Mouse (Mus musculus) limb, embryonic 12.5 days (tissue): Measurements from ENCODE around the gene Zbtb37. TPM values are rescaled to one million over a fixed set of nuclear protein-coding genes. Genes with fewer than 3 reads are reported as not detected.

ENCODE experiments used
- ATAC-seq: fragments of 200-750 bp; cut with Nextera tagmentation; 2 replicates; pipeline ENCODE4 v1.8.0; 2017; ENCODE audit warnings: low read depth, moderate TSS enrichment; ENCODE audit not compliant: insufficient number of reproducible peaks, insufficient read depth, low FRiP score, low TSS enrichment
- H3K27ac ChIP-seq: fragments of 300-500 bp; sonication (generic); 2 replicates; pipeline ENCODE4 v1.5.1; 2016; ENCODE audit warnings: mild to moderate bottlenecking, moderate library complexity
- H3K27me3 ChIP-seq: fragments of 300-500 bp; sonication (generic); 2 replicates; pipeline ENCODE4 v1.6.1; 2016; ENCODE audit warnings: mild to moderate bottlenecking, moderate library complexity
- H3K36me3 ChIP-seq: fragments of 300-500 bp; sonication (generic); 2 replicates; pipeline ENCODE4 v1.6.1; 2016; ENCODE audit warnings: mild to moderate bottlenecking, moderate library complexity
- H3K4me1 ChIP-seq: fragments of 300-500 bp; sonication (generic); replicated peaks from 2 replicates; pipeline ENCODE4 v1.6.1; 2016
- H3K4me2 ChIP-seq: fragments of 300-500 bp; sonication (generic); 2 replicates; pipeline ENCODE4 v1.6.1; 2016; ENCODE audit warnings: mild to moderate bottlenecking, moderate library complexity
- H3K4me3 ChIP-seq: fragments of 300-500 bp; sonication (generic); replicated peaks from 2 replicates; pipeline ENCODE4 v1.5.1; 2016; ENCODE audit warnings: mild to moderate bottlenecking
- H3K9ac ChIP-seq: fragments of 300-500 bp; sonication (generic); replicated peaks from 2 replicates; pipeline ENCODE4 v1.6.1; 2016; ENCODE audit warnings: mild to moderate bottlenecking, moderate library complexity
- H3K9me3 ChIP-seq: fragments of 300-500 bp; sonication (generic); 2 replicates; pipeline ENCODE4 v1.6.1; 2016; ENCODE audit warnings: mild to moderate bottlenecking, moderate library complexity
- WGBS: fragments of 180-500 bp; shearing (Covaris S2); methylation state at CpG from one replicate; pipeline ENCODE4 v1.1.7; 2016; 5-methylcytosine and 5-hydroxymethylcytosine counted together
- polyA plus RNA-seq: library from polyadenylated mRNA; unstranded; fragments of >200 nt; fragmentation: Nextera tagmentation; extraction: Ambion mirVana; gene quantifications from 2 replicates; pipeline ENCODE4 v1.2.1, GENCODE M21; 2016

Gene Zbtb37
- polyA plus RNA-seq, 1 experiment from 2014 or later: 11.1 TPM

DNA sequence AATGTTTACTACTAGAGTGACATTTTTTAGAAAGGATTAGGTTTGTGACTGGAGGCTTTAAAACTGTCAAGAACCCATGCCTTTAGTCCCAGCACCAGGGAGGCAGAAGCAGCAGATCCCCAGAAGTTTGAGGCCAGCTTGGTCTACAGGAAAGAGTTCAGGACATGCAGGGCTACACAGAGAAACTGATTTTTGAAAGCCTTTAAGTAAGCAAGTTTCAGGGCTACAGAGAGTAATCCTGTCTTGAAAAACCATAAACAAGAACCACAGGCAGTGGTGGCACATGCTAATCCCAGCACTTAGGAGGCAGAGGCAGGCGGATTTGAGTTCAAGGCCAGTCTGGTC is 5.7 kb upstream of the Zbtb37 start:
- Histone ChIP-seq H3K4me3 (no peak overlapping the region), H3K4me1 (peaks cover 9% of the 10 kb centered on the region), H3K4me2 (no peak overlapping the region), H3K9ac (no peak overlapping the region), H3K27me3 (no peaks in the 10 kb centered on the region), H3K9me3 (no peaks in the 10 kb centered on the region), H3K36me3 (peaks cover 70% of the 10 kb centered on the region), H3K27ac (peak overlapping the region; percentile 67)
- no peak for ATAC-seq
- 52% methylated on average over 1 of the region's 1 CpGs for WGBS

DNA sequence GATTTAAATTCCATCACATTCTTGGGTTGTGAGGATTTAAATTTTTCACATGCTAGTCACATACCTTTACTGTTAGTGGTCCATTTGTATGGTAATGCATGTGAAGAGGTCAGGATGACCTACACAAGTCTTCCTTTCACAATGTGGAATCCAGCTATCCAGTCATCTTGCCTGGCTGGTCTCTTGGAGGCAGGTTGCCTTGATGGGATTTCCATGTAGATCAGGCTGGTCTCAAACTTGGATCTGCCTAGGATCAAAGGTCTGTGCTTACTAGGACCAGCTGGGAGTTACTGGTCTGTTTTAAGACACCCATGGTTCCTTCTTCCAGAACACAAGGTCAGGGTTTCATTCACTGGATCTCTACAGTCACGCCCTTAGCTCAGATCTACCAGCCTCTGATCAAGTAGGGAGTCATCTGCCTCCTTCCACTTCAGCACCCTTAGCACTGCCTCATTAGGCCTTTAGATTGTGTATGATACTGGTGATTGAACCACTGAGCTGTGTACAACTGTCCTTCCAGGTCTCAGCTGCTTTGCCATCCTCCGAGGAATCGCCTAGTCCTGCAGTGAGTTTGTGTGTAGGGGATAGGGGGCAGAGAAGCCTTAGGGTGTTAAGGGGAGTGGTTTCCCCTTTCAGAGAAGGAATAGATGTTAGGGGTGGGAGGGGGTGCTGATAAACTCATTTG is 5.2 kb upstream of the Zbtb37 start:
- peaks cover 65% of the 10 kb centered on the region for H3K36me3 ChIP-seq

DNA sequence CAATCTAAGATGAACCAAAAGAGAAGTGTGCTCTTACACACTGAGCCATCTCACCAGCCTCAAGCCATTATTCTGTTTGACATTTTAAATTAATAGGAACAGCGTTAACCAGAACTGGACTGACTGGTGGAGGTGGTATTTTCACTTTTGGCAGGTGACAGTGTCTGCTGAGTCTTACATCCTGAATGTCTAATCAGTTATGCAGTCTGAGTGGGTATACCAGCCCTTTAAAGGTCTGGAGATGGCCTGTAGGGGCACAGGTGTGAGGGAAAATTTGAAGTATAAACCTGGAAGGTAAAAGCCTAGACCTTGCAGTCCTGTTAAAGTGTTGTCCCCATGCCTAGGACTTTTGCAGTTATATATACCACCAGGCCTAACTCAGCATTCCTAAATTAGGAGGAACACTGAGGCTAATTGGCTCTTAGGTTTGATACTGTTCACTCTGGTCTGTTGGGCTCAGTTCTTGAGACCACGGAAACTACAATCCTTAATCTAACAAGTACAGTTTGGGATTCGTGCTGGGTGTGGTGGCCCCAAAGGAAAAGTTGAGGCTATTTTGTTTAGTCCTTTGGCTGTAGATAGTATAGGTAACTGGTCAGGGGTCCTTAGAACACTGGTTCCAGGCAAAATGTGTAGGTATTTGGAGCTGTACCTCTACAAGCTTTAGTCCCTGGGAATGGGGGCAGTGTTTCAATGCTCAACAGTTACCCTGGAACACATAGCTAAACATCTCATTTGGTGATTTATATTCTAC is 4.5 kb upstream of the Zbtb37 start:
- Histone ChIP-seq H3K36me3 (peaks cover 58% of the 10 kb centered on the region), H3K9me3 (no peaks in the 10 kb centered on the region), H3K27me3 (no peaks in the 10 kb centered on the region), H3K9ac (no peak overlapping the region), H3K4me3 (no peak overlapping the region), H3K4me1 (peaks cover 9% of the 10 kb centered on the region), H3K4me2 (no peak overlapping the region), H3K27ac (no peak overlapping the region; the same call in 1 of the 2 replicates)
- 15% methylated on average over 3 of the region's 3 CpGs for WGBS
- no peak for ATAC-seq

More for the DNA sequence above, 5.2 kb upstream of the Zbtb37 start:
- peak overlapping the region; percentile 67 for H3K27ac ChIP-seq
- no peaks in the 10 kb centered on the region for H3K27me3 ChIP-seq
- peak; percentile 42; the same call in 1 of the 2 replicates for ATAC-seq
- no peaks in the 10 kb centered on the region for H3K9me3 ChIP-seq
- no peak overlapping the region for H3K4me2 ChIP-seq
- peaks cover 9% of the 10 kb centered on the region for H3K4me1 ChIP-seq
- H3K9ac ChIP-seq: no peak overlapping the region
- 15% methylated on average over 3 of the region's 3 CpGs for WGBS
- no peak overlapping the region for H3K4me3 ChIP-seq

DNA sequence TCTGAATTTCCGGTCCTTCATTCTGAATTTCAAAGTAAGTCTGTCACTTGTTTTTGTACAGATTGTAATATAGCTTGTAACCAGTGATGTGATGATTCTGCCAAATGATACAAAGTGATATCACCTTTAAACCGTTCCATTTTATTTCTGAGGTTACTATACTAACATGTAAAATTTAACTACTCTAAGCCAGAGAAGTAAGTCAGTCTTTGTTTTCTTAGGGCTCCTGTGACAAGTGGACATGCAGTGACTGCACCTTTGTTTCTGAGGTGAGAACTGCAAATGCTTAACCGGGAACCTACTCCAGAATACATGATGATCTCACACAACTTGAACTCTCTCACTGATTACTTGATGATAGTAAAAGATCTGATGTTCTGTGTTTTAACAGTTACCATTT is 3.4 kb upstream of the Zbtb37 start:
- Histone ChIP-seq H3K4me3 (peak overlapping the region; percentile 74), H3K9ac (no peak overlapping the region), H3K27ac (0 out of 2 replicates have a peak overlapping the region, but pooled peaks have one; percentile 17), H3K27me3 (no peaks in the 10 kb centered on the region), H3K4me2 (peak overlapping the region; percentile 93), H3K4me1 (peaks cover 17% of the 10 kb centered on the region), H3K9me3 (no peaks in the 10 kb centered on the region), H3K36me3 (peaks cover 51% of the 10 kb centered on the region)
- WGBS: 46% methylated on average over 3 of the region's 3 CpGs
- ATAC-seq: no peak

DNA sequence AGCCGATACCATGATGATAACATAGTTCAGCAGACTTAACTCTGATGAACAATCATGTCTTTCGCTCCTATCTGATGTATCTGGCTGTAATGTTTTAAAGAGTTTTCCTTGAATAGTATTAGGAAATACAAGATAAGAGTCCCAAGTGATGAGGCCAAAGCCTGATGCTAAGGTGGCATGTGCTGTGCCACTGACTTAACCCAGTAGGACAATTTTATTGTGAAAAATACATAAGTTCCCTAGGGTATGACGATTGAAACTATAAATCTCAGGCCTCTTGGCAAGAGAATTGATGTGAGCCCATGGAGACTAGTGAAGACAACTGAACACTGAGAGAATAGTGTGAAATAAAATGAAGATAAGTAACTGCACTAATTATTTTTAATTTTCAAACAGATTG is 3.0 kb upstream of the Zbtb37 start:
- H3K9ac ChIP-seq: peak overlapping the region; percentile 56
- H3K9me3 ChIP-seq: no peaks in the 10 kb centered on the region
- no peak for ATAC-seq
- peak overlapping the region; percentile 64; the same call in 1 of the 2 replicates for H3K27ac ChIP-seq
- H3K4me1 ChIP-seq: peaks cover 18% of the 10 kb centered on the region
- peak overlapping the region; percentile 93 for H3K4me2 ChIP-seq
- peaks cover 51% of the 10 kb centered on the region for H3K36me3 ChIP-seq
- no peaks in the 10 kb centered on the region for H3K27me3 ChIP-seq
- peak overlapping the region; percentile 74 for H3K4me3 ChIP-seq
- WGBS: 19% methylated on average over 3 of the region's 3 CpGs

DNA sequence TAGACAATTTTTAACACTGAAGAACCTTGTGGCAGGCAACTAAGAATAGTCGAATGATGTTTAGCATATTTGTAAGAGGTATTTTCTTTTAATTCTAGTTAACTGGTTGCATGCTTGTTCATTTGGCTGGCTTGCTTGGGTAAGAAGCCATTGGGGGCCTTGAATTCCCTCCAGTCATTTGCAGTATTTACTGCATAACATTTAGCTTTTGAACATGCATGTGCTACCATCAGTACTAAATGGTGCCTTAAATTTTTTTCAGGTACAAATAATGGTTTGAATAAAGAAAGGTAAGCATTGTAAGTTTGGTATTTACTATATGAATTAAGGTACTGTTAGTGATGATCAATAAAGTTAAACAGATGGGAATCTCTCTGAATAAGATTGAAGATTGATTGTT is 2.4 kb upstream of the Zbtb37 start:
- peaks cover 18% of the 10 kb centered on the region for H3K4me1 ChIP-seq
- H3K4me3 ChIP-seq: peak overlapping the region; percentile 74
- no peaks in the 10 kb centered on the region for H3K9me3 ChIP-seq
- H3K9ac ChIP-seq: peak overlapping the region; percentile 96
- ATAC-seq: no peak
- H3K27me3 ChIP-seq: no peaks in the 10 kb centered on the region
- peak overlapping the region; percentile 95 for H3K27ac ChIP-seq
- 0% methylated on average over 1 of the region's 1 CpGs for WGBS
- peaks cover 50% of the 10 kb centered on the region for H3K36me3 ChIP-seq
- peak overlapping the region; percentile 93 for H3K4me2 ChIP-seq

DNA sequence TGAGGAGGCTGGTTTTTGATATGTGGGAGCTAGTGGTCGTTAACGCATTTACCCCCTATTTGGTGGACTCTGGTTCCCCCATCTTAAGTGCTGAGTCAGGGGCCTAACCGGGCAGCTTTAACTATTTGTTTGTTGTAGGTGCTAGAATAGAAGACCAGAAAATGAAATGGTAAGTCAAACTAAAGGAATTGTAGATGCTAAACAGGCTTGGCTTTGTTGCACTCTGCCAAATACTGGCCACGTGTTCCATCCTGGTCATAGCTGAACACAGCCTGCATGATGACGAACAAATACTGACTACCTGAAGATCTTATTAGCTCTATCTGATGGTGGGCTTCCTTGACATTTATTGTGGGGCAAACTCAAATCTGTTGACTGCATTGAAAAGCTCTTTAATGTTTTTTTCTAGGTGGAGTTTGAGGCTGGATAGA is 1.8 kb upstream of the Zbtb37 start:
- Histone ChIP-seq H3K27me3 (no peaks in the 10 kb centered on the region), H3K9me3 (no peaks in the 10 kb centered on the region), H3K4me2 (peak overlapping the region; percentile 93), H3K9ac (peak overlapping the region; percentile 96), H3K27ac (peak overlapping the region; percentile 95), H3K4me3 (peak overlapping the region; percentile 74), H3K36me3 (peaks cover 50% of the 10 kb centered on the region), H3K4me1 (peaks cover 18% of the 10 kb centered on the region)
- ATAC-seq: no peak
- WGBS: under 1% methylated on average over 5 of the region's 5 CpGs

DNA sequence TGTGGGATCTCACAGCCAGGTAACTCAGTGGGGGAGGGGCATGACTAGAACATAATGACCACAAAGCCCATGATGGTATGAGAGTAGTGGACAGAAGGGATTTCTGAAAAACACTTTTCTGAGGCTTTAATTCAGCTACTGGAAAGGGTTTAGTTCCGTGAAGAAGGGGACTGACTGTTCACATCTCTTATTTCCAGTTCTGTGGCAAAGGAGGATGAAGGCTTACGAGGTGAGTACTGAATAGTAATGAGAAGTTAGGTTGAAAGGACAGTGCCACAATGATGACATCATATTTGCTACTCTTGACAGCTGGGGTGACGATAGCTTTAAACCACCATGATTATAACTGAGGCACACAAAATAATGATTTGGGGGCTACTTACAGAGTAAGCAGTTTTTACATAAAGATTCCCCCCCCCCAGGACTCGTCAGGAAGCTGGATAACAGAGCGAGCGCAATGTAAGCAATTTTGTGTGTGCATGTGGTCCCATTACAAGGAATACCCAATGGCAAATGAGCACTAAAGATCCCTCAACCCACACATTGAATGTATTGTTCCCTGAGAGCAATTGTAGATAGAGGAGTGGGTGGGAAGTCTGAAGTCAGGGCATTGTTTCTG is 1.2 kb upstream of the Zbtb37 start:
- Histone ChIP-seq H3K27ac (peak overlapping the region; percentile 95), H3K9me3 (no peaks in the 10 kb centered on the region), H3K27me3 (no peaks in the 10 kb centered on the region), H3K9ac (peak overlapping the region; percentile 96), H3K36me3 (peaks cover 55% of the 10 kb centered on the region), H3K4me3 (peak overlapping the region; percentile 74), H3K4me1 (peaks cover 18% of the 10 kb centered on the region), H3K4me2 (peak overlapping the region; percentile 93)
- no peak for ATAC-seq
- 2% methylated on average over 6 of the region's 6 CpGs for WGBS

DNA sequence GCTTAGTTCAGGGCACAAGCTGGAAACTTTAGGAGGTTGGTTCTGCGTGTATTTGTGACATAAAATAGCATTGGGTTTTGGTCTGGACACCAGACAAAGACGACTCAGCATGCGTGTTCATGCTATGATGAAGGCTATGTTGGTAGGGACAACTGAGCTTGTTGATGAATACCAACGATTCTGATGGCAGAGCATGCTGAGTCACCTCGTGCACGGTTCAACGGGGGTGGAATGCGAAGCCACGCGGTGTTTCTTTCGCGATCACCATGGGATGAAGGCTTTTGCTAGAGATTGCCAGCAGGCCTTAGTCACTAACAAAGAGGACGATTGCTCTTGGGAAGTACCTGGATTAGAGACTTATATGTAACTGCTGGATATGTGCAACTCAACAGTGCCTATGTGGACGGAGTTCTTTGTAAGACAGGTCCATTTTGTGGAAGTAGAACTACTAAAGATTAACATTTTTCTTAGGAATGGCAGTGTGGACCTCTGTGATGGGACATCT is 684 bp upstream of the Zbtb37 start:
- peak overlapping the region; percentile 93 for H3K4me2 ChIP-seq
- peak overlapping the region; percentile 95 for H3K27ac ChIP-seq
- H3K4me3 ChIP-seq: peak overlapping the region; percentile 74
- H3K27me3 ChIP-seq: no peaks in the 10 kb centered on the region
- H3K4me1 ChIP-seq: peaks cover 18% of the 10 kb centered on the region
- WGBS: 0% methylated on average over 14 of the region's 14 CpGs
- H3K9ac ChIP-seq: peak overlapping the region; percentile 96
- peak; percentile 4; the same call in 1 of the 2 replicates for ATAC-seq
- H3K9me3 ChIP-seq: no peaks in the 10 kb centered on the region
- H3K36me3 ChIP-seq: peaks cover 60% of the 10 kb centered on the region

DNA sequence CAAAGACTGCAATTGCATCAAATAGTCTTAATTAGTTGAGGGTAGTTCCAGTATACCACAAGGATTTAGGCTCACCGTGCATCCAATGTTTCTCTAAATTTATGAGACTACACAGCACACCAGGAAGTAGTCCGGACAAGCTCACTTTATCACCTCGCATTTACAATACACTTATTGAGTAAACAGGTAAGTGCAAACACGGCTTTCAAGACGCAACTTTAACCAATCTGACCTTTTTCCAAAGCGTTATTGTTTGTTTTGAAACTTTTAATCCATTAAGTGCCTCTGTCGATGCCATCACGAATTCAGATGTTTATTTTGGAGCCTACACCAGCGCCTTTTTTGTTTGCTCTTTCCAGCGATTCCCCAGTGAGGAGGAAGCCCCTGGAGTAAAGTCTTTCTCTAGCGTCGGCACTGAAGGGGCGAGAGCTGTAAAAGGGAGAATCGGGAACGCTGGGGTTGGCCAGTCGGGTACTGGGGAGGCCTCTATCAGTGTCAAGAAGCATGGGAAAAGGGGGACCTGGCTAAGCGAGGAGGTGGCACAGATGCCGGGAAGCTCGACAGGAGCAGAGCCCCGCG is 704 bp downstream of the Zbtb37 start:
- no peak; the same call in 1 of the 2 replicates for ATAC-seq
- Histone ChIP-seq H3K9me3 (no peaks in the 10 kb centered on the region), H3K36me3 (peaks cover 66% of the 10 kb centered on the region), H3K4me3 (peak overlapping the region; percentile 74), H3K27me3 (no peaks in the 10 kb centered on the region), H3K4me1 (peaks cover 18% of the 10 kb centered on the region), H3K9ac (peak overlapping the region; percentile 79), H3K4me2 (peak overlapping the region; percentile 61), H3K27ac (peak overlapping the region; percentile 95)
- under 1% methylated on average over 21 of the region's 21 CpGs for WGBS

DNA sequence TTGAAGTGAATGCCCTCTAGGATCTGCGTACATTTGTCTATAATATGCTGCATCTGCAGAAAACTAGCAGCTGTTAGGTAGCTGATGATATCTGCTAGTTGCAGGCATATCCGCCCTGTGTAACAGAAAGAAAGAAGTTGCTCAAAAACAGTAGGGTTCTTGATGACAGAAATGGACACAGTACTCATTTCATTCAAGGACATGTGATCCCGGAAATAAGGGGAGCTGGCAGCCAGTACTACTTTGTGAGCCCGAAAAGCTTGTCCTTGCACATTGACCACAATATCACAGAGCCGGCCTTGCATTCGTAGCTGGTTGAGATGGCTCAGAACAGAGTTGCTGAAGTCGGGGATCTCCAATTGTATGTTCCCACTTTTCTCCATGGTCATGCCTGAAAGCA is 2.3 kb downstream of the Zbtb37 start:
- no peak for ATAC-seq
- peaks cover 52% of the 10 kb centered on the region for H3K36me3 ChIP-seq
- no peak overlapping the region for H3K9ac ChIP-seq
- H3K9me3 ChIP-seq: no peaks in the 10 kb centered on the region
- 93% methylated on average over 7 of the region's 7 CpGs for WGBS
- H3K27ac ChIP-seq: no peak overlapping the region
- H3K4me2 ChIP-seq: no peak overlapping the region
- no peaks in the 10 kb centered on the region for H3K27me3 ChIP-seq
- H3K4me1 ChIP-seq: peaks cover 15% of the 10 kb centered on the region
- H3K4me3 ChIP-seq: no peak overlapping the region
